Mouse (Mus musculus): ENCODE data around the gene Cdh5. TPM values are rescaled to one million over a fixed set of nuclear protein-coding genes. Genes with fewer than 3 reads are reported as not detected.

Cdh5 gene
- polyA plus RNA-seq, 1 experiment from 2014 or later: 10.2 TPM

DNA sequence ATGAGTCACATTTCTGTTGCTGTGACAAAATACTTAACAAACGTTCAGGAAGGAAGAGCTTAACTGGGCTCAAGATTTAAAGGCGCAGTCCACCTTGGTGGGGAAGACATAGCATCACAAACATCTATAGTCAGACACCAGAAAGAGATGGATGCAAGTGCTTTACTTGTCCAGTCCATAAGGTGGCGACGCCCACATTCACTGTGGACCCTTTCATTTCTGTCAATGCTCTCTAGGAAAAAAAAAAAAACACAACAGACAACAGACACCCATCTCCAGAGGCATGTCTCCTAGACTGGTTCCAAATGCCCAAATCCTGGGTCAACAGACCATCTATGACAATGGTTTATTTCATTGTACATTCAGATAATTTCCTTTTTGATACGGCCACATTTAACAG is 23.1 kb downstream of the Cdh5 start:
- no peak for ATAC-seq (ENCODE audit: low read depth)
- no peaks in the 10 kb centered on the region for H3K36me3 ChIP-seq (ENCODE audit: control insufficient read depth, insufficient read depth)
- 54% methylated on average over 5 of the region's 5 CpGs for WGBS (ENCODE audit: insufficient replicate concordance)

DNA sequence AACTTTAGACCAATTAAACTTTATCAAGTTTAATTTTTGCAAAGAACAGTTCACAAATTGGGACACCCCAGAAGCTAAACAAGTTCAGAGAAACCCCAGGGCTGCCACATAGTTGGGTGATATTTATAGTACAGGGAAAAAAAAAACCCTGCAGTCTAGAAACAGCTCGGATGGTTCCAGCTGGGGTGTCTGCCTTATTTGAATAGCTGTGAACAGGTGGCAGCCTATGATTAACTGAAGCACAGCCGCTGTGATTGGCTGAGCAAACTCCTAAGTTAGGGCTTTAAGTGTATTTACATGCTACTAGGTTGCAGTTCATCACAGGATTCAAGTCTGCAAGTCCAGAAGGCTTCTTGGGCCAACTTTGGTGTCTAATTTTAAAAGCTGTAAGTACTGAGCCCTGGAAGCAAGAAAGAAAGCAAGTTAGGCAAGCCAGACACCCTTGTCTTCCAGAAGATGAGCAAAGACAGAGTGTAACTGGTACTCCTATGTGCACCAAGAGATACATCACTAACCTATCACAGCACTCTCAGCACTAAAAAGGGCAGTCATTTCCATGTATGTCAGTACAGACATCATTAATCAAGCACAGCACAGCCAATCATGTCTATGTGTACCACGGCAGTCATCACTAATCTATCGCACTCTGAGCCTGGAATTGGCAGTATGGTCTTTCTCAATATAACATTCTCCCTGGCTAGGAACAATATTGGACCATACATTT is 25.9 kb downstream of the Cdh5 start:
- Histone ChIP-seq H3K4me1 (ENCODE audit: control insufficient read depth, low read depth, low read length) (no peaks in the 10 kb centered on the region), H3K4me3 (ENCODE audit: low read depth, low read length) (no peak overlapping the region), H3K27me3 (ENCODE audit: control insufficient read depth, insufficient read depth, low read depth, low read length) (no peaks in the 10 kb centered on the region), H3K27ac (ENCODE audit: low read length) (no peak overlapping the region), H3K36me3 (ENCODE audit: control insufficient read depth, insufficient read depth) (no peaks in the 10 kb centered on the region), H3K9ac (ENCODE audit: low read depth, low read length) (no peak overlapping the region), H3K9me3 (replicated peaks; ENCODE audit: control insufficient read depth, low read length) (no peaks in the 10 kb centered on the region), H3K4me2 (ENCODE audit: low read depth, low read length) (no peak overlapping the region)
- ATAC-seq (ENCODE audit: low read depth): no peak
- WGBS (ENCODE audit: insufficient replicate concordance): 49% methylated on average over 4 of the region's 4 CpGs

More for the DNA sequence above, 23.1 kb downstream of the Cdh5 start:
- H3K4me3 ChIP-seq (ENCODE audit: low read depth, low read length): no peak overlapping the region
- no peak overlapping the region for H3K27ac ChIP-seq (ENCODE audit: low read length)
- H3K9me3 ChIP-seq (replicated peaks; ENCODE audit: control insufficient read depth, low read length): no peaks in the 10 kb centered on the region
- H3K4me2 ChIP-seq (ENCODE audit: low read depth, low read length): no peak overlapping the region
- H3K9ac ChIP-seq (ENCODE audit: low read depth, low read length): no peak overlapping the region
- H3K27me3 ChIP-seq (ENCODE audit: control insufficient read depth, insufficient read depth, low read depth, low read length): no peaks in the 10 kb centered on the region
- no peaks in the 10 kb centered on the region for H3K4me1 ChIP-seq (ENCODE audit: control insufficient read depth, low read depth, low read length)

DNA sequence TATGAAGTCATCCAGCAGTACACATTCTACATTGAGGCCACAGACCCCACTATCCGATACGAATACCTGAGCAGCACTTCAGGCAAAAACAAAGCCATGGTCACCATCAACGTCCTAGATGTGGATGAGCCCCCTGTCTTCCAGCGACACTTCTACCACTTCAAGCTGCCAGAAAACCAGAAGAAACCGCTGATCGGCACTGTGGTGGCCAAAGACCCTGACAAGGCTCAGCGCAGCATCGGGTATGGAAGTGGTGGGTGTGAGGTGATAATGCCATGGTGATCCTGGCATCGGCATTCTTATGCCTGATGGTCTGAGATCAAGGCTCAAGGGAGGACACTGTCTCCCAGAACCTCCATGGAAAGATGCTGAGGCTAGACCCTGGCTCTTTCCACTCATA is 29.5 kb downstream of the Cdh5 start:
- WGBS (ENCODE audit: insufficient replicate concordance): 72% methylated on average over 9 of the region's 9 CpGs
- no peak for ATAC-seq (ENCODE audit: low read depth)
- Histone ChIP-seq H3K4me3 (ENCODE audit: low read depth, low read length) (no peak overlapping the region), H3K4me1 (ENCODE audit: control insufficient read depth, low read depth, low read length) (no peaks in the 10 kb centered on the region), H3K4me2 (ENCODE audit: low read depth, low read length) (no peak overlapping the region), H3K9me3 (replicated peaks; ENCODE audit: control insufficient read depth, low read length) (no peaks in the 10 kb centered on the region), H3K36me3 (ENCODE audit: control insufficient read depth, insufficient read depth) (no peaks in the 10 kb centered on the region), H3K9ac (ENCODE audit: low read depth, low read length) (no peak overlapping the region), H3K27ac (ENCODE audit: low read length) (no peak overlapping the region), H3K27me3 (ENCODE audit: control insufficient read depth, insufficient read depth, low read depth, low read length) (no peaks in the 10 kb centered on the region)

DNA sequence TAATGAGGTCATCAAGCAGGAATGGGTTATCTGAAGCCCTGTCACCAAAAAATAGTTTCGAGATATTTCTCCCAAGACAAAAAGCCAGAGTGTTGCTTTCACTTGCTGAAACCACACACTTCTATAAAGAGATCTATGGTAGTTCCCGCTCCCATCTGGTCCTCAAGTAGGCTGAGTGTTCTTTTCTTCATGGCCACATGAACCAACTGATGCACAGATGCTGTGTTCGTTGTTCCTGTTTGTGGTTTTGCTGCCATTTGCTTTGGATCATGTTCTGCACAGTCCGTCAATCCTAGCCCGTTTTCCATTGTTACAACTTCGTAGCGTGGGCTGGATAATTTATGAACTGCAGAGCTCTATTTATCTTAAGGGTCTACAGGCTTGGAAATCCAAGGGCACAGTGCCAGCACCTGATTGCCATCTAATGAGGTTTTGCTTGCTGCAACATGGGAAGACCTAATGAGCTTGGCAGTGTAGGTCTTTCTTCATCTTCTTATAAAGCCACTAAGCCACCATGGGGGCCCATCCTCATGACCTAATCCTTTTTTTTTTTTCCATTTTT is 30.1 kb downstream of the Cdh5 start:
- ATAC-seq (ENCODE audit: low read depth): no peak
- Histone ChIP-seq H3K27me3 (ENCODE audit: control insufficient read depth, insufficient read depth, low read depth, low read length) (no peaks in the 10 kb centered on the region), H3K9me3 (replicated peaks; ENCODE audit: control insufficient read depth, low read length) (no peaks in the 10 kb centered on the region), H3K4me3 (ENCODE audit: low read depth, low read length) (no peak overlapping the region), H3K4me1 (ENCODE audit: control insufficient read depth, low read depth, low read length) (no peaks in the 10 kb centered on the region), H3K4me2 (ENCODE audit: low read depth, low read length) (no peak overlapping the region), H3K36me3 (ENCODE audit: control insufficient read depth, insufficient read depth) (no peaks in the 10 kb centered on the region), H3K9ac (ENCODE audit: low read depth, low read length) (no peak overlapping the region), H3K27ac (ENCODE audit: low read length) (no peak overlapping the region)
- 66% methylated on average over 7 of the region's 7 CpGs for WGBS (ENCODE audit: insufficient replicate concordance)

DNA sequence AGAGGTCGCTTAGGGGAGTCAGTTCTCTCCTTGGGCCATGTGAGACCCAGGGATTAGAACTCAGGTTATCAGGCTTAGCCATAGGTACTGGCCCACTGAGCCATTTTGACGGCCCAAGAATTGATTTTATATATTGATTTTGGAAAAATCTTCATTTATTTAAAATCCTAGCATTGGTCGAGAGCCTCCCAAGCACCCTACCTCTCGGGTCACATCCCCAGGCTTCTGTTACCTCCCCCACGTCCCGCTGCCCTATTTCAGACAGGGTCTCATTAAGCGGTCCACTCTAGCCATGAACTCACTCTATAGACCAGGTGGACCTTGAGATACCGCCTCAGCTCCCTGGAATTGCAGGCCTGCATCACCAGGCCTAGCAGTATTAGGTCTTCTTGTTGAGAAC is 33.1 kb downstream of the Cdh5 start:
- Histone ChIP-seq H3K9ac (ENCODE audit: low read depth, low read length) (no peak overlapping the region), H3K4me2 (ENCODE audit: low read depth, low read length) (no peak overlapping the region)
- WGBS (ENCODE audit: insufficient replicate concordance): 74% methylated on average over 8 of the region's 8 CpGs

DNA sequence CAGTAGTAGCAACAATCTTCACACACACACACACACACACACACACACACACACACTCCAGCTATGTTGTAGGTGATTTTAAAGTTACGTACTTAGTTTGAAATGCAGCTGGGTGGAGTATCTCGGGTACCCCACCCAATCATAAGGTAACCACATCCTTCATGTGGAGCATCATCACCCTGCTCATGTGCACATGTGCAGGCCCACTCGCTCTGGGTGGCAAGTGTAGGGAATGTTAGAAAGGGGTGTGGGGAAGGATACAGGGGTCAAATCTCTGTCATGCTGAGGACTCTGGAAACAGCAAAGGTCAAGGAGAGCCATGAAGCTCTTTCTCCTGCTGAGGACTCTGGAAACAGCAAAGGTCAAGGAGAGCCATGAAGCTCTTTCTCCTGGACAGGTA is 34.9 kb downstream of the Cdh5 start:
- Histone ChIP-seq H3K9me3 (replicated peaks; ENCODE audit: control insufficient read depth, low read length) (no peaks in the 10 kb centered on the region), H3K9ac (ENCODE audit: low read depth, low read length) (no peak overlapping the region), H3K27ac (ENCODE audit: low read length) (no peak overlapping the region), H3K4me2 (ENCODE audit: low read depth, low read length) (no peak overlapping the region), H3K36me3 (ENCODE audit: control insufficient read depth, insufficient read depth) (no peaks in the 10 kb centered on the region), H3K27me3 (ENCODE audit: control insufficient read depth, insufficient read depth, low read depth, low read length) (no peaks in the 10 kb centered on the region), H3K4me3 (ENCODE audit: low read depth, low read length) (no peak overlapping the region), H3K4me1 (ENCODE audit: control insufficient read depth, low read depth, low read length) (no peaks in the 10 kb centered on the region)
- ATAC-seq (ENCODE audit: low read depth): no peak
- WGBS (ENCODE audit: insufficient replicate concordance): 61% methylated on average over 3 of the region's 3 CpGs

More for the DNA sequence above, 33.1 kb downstream of the Cdh5 start:
- Histone ChIP-seq H3K27ac (ENCODE audit: low read length) (no peak overlapping the region), H3K9me3 (replicated peaks; ENCODE audit: control insufficient read depth, low read length) (no peaks in the 10 kb centered on the region), H3K36me3 (ENCODE audit: control insufficient read depth, insufficient read depth) (no peaks in the 10 kb centered on the region), H3K4me1 (ENCODE audit: control insufficient read depth, low read depth, low read length) (no peaks in the 10 kb centered on the region), H3K4me3 (ENCODE audit: low read depth, low read length) (no peak overlapping the region), H3K27me3 (ENCODE audit: control insufficient read depth, insufficient read depth, low read depth, low read length) (no peaks in the 10 kb centered on the region)
- no peak for ATAC-seq (ENCODE audit: low read depth)

DNA sequence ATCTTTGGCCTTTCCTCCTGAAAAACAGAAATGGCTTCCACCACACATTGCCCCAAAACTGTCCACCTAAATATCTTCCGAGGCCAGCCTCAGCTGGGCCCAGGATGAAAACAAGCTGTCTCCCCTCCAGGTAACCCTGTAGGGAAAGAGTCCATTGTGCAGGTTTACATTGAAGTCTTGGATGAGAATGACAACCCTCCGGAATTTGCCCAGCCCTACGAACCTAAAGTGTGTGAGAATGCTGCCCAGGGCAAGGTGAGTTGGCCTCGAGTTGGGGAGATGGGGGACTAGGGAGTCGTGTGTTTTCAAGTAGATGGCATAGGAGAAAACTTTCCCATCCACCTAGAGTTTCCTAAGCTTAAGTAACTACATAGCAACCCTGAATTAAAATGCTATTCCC is 36.2 kb downstream of the Cdh5 start:
- H3K4me2 ChIP-seq (ENCODE audit: low read depth, low read length): no peak overlapping the region
- no peak overlapping the region for H3K27ac ChIP-seq (ENCODE audit: low read length)
- no peaks in the 10 kb centered on the region for H3K27me3 ChIP-seq (ENCODE audit: control insufficient read depth, insufficient read depth, low read depth, low read length)
- 56% methylated on average over 5 of the region's 5 CpGs for WGBS (ENCODE audit: insufficient replicate concordance)
- no peaks in the 10 kb centered on the region for H3K36me3 ChIP-seq (ENCODE audit: control insufficient read depth, insufficient read depth)
- ATAC-seq (ENCODE audit: low read depth): no peak
- no peaks in the 10 kb centered on the region for H3K4me1 ChIP-seq (ENCODE audit: control insufficient read depth, low read depth, low read length)
- H3K9ac ChIP-seq (ENCODE audit: low read depth, low read length): no peak overlapping the region
- no peaks in the 10 kb centered on the region for H3K9me3 ChIP-seq (replicated peaks; ENCODE audit: control insufficient read depth, low read length)
- H3K4me3 ChIP-seq (ENCODE audit: low read depth, low read length): no peak overlapping the region

DNA sequence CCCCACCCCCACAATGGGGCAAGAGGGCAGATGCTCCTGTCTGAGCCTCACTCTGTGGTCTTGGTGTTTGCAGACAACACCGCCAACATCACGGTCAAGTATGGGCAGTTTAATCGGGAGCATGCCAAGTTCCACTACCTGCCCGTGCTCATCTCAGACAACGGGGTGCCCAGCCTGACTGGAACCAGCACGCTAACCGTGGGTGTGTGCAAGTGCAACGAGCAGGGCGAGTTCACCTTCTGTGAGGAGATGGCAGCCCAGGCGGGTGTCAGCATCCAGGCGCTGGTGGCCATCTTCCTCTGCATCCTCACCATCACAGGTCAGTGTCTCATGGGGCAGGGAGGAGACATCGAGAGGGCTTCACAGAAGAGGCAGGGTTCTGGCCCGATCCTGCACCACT is 39.2 kb downstream of the Cdh5 start:
- ATAC-seq (ENCODE audit: low read depth): no peak
- 71% methylated on average over 13 of the region's 13 CpGs for WGBS (ENCODE audit: insufficient replicate concordance)
- no peaks in the 10 kb centered on the region for H3K27me3 ChIP-seq (ENCODE audit: control insufficient read depth, insufficient read depth, low read depth, low read length)

DNA sequence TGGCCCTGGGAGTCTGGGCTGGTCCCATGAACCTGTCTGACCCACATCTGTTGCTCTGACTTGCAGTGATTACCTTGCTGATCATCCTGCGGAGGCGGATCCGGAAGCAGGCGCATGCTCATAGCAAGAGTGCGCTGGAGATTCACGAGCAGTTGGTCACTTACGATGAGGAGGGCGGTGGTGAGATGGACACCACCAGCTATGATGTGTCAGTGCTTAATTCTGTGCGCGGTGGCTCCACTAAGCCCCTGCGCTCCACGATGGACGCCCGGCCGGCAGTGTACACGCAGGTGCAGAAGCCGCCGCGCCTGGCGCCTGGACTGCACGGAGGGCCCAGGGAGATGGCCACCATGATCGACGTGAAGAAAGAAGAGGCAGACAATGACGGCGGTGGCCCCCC is 41.0 kb downstream of the Cdh5 start:
- H3K36me3 ChIP-seq (ENCODE audit: control insufficient read depth, insufficient read depth): no peaks in the 10 kb centered on the region
- H3K27me3 ChIP-seq (ENCODE audit: control insufficient read depth, insufficient read depth, low read depth, low read length): no peaks in the 10 kb centered on the region
- H3K4me1 ChIP-seq (ENCODE audit: control insufficient read depth, low read depth, low read length): no peaks in the 10 kb centered on the region
- no peak overlapping the region for H3K4me2 ChIP-seq (ENCODE audit: low read depth, low read length)
- 82% methylated on average over 25 of the region's 25 CpGs for WGBS (ENCODE audit: insufficient replicate concordance)
- no peak overlapping the region for H3K27ac ChIP-seq (ENCODE audit: low read length)
- no peak for ATAC-seq (ENCODE audit: low read depth)
- H3K4me3 ChIP-seq (ENCODE audit: low read depth, low read length): no peak overlapping the region
- no peaks in the 10 kb centered on the region for H3K9me3 ChIP-seq (replicated peaks; ENCODE audit: control insufficient read depth, low read length)
- H3K9ac ChIP-seq (ENCODE audit: low read depth, low read length): no peak overlapping the region

More for the DNA sequence above, 39.2 kb downstream of the Cdh5 start:
- no peak overlapping the region for H3K9ac ChIP-seq (ENCODE audit: low read depth, low read length)
- H3K9me3 ChIP-seq (replicated peaks; ENCODE audit: control insufficient read depth, low read length): no peaks in the 10 kb centered on the region
- H3K4me1 ChIP-seq (ENCODE audit: control insufficient read depth, low read depth, low read length): no peaks in the 10 kb centered on the region
- H3K4me2 ChIP-seq (ENCODE audit: low read depth, low read length): no peak overlapping the region
- H3K36me3 ChIP-seq (ENCODE audit: control insufficient read depth, insufficient read depth): no peaks in the 10 kb centered on the region
- H3K27ac ChIP-seq (ENCODE audit: low read length): no peak overlapping the region
- H3K4me3 ChIP-seq (ENCODE audit: low read depth, low read length): no peak overlapping the region
